Mouse (Mus musculus) ES-E14 (cell line): ENCODE measurements around the gene Gp9. TPM values are rescaled to one million over a fixed set of nuclear protein-coding genes. Genes with fewer than 3 reads are reported as not detected.

ENCODE experiments used
- DNase-seq: peaks from one replicate; pipeline ENCODE4 v3.0.0-alpha.2; 2013; ENCODE audit warnings: low read depth, low spot score
- H3K27ac ChIP-seq: 2 replicates; pipeline ENCODE4 v1.5.1; 2012; ENCODE audit warnings: low read depth, mild to moderate bottlenecking, low read length, moderate library complexity, mixed read lengths; ENCODE audit not compliant: poor library complexity, insufficient read depth, severe bottlenecking
- H3K36me3 ChIP-seq: 2 replicates; pipeline ENCODE4 v1.6.1; 2012; ENCODE audit warnings: mild to moderate bottlenecking, low read length, moderate library complexity, mixed read lengths; ENCODE audit not compliant: control insufficient read depth, poor library complexity, insufficient read depth, severe bottlenecking
- H3K4me1 ChIP-seq, 2 experiments: fragments of 150-350 bp in 1 of 2; sonication (generic) in 1 of 2; 2 replicates each; pipeline ENCODE4 v1.6.1; 2012; ENCODE audit warnings: low read length in 2 of 2, mild to moderate bottlenecking in 1 of 2, mixed read lengths in 1 of 2; ENCODE audit not compliant: control insufficient read depth in 2 of 2, insufficient read depth in 2 of 2, poor library complexity in 1 of 2
- H3K4me3 ChIP-seq, 2 experiments: fragments of 150-350 bp in 1 of 2; sonication (generic) in 1 of 2; 2 replicates each; pipeline ENCODE4 v1.5.1; 2012; ENCODE audit warnings: low read length in 2 of 2, low read depth in 1 of 2, mild to moderate bottlenecking in 1 of 2, mixed read lengths in 1 of 2; ENCODE audit not compliant: insufficient read depth in 1 of 2, poor library complexity in 1 of 2, severe bottlenecking in 1 of 2
- H3K9ac ChIP-seq: 2 replicates; pipeline ENCODE4 v1.6.1; 2012; ENCODE audit warnings: low read depth, mild to moderate bottlenecking, low read length, mixed read lengths; ENCODE audit not compliant: poor library complexity, insufficient read depth, severe bottlenecking
- H3K9me3 ChIP-seq: fragments of 150-350 bp; sonication (generic); 2 replicates; pipeline ENCODE4 v1.6.1; 2012; ENCODE audit warnings: low read depth, mild to moderate bottlenecking, low read length; ENCODE audit not compliant: control insufficient read depth, insufficient read depth
- CHD2 ChIP-seq: IDR thresholded peaks from 2 replicates; pipeline ENCODE4 v1.6.1; 2014; ENCODE audit warnings: mild to moderate bottlenecking, low read depth, low read length, inconsistent platforms
- HCFC1 ChIP-seq: IDR thresholded peaks from 2 replicates; pipeline ENCODE4 v1.6.1; 2012; ENCODE audit warnings: low read length, inconsistent platforms, borderline replicate concordance; ENCODE audit not compliant: insufficient read depth
- MAFK ChIP-seq: IDR thresholded peaks from 2 replicates; pipeline ENCODE4 v1.6.1; 2014; ENCODE audit warnings: mild to moderate bottlenecking, low read depth, low read length, inconsistent platforms; ENCODE audit not compliant: insufficient read depth
- ZC3H11A ChIP-seq: IDR thresholded peaks from 2 replicates; pipeline ENCODE4 v1.6.1; 2012; ENCODE audit warnings: low read depth, mild to moderate bottlenecking, inconsistent platforms, low read length, borderline replicate concordance
- ZNF384 ChIP-seq: IDR thresholded peaks from 2 replicates; pipeline ENCODE4 v1.6.1; 2012; ENCODE audit warnings: low read depth, low read length, inconsistent platforms
- in situ Hi-C, 2 experiments: fragments of 600-800 bp; cut with MboI; formaldehyde crosslinking; loops; one replicate each; pipeline ENCODE4 v1.15.1; 2025; ENCODE audit warnings: low sequenced_read_pairs in 2 of 2, inconsistent platforms in 1 of 2; ENCODE audit not compliant: unreplicated experiment in 2 of 2
- total RNA-seq: library from RNA; depleted of rRNA; stranded (reverse); fragments of 300-350 nt; gene quantifications from 2 replicates; pipeline ENCODE4 v1.2.3, GENCODE M21; 2012; rRNA removed

Gp9 gene
- total RNA-seq, 1 experiment, result not detected

DNA sequence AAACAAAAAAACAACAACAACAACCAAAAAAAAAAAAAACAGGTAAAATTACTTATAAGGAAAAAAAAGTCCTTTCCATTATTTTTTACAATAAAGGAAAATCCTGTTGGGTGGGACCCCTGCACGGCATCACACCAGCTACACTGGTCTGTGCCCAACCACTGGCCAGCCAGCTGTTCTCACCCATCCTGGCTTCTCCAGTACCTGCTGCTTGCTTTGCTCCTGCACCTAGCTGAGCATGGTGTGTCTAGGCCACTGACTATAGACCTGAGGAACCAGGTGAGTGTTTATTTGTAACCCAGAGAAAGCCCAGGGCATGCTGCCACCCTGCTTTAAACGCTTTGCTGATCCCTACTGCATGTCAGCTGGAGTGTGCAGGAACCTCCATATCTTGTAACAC is 42.5 kb downstream of the Gp9 start:
- Histone ChIP-seq H3K4me3 (no peak overlapping the region), H3K9ac (no peak overlapping the region), H3K36me3 (peaks cover 43% of the 10 kb centered on the region), H3K9me3 (no peaks in the 10 kb centered on the region), H3K4me1 (no peaks in the 10 kb centered on the region), H3K27ac (no peak overlapping the region)
- no peak for DNase-seq
- TF ChIP-seq CHD2 (no peak), HCFC1 (no peak), ZC3H11A (no peak), MAFK (no peak), ZNF384 (no peak)
- in situ Hi-C loops, result no loop called here

Other genes starting within 250 kb of the Gp9 start
- gene Arhgap25, start 244.8 kb upstream of the Gp9 start, total RNA-seq, result 0.11 and 0.13 TPM in 2 replicates
- 0.36 and 0.58 TPM in 2 replicates for gene Prokr1, start 187.3 kb upstream of the Gp9 start, total RNA-seq
- 9.1 and 10.4 TPM in 2 replicates for gene Aplf, start 105.9 kb upstream of the Gp9 start, total RNA-seq
- gene Efcc1, start 47.2 kb upstream of the Gp9 start, total RNA-seq, result not detected in 2 replicates
- 1.6 and 2.0 TPM in 2 replicates for gene Rab43, start 34.1 kb downstream of the Gp9 start, total RNA-seq
- 2.6 and 5.7 TPM in 2 replicates for gene Gm45140, start 57.7 kb downstream of the Gp9 start, total RNA-seq
- 34.6 and 48.8 TPM in 2 replicates for gene Isy1, start 60.7 kb downstream of the Gp9 start, total RNA-seq
- 400 and 562 TPM in 2 replicates for gene Cnbp, start 73.0 kb downstream of the Gp9 start, total RNA-seq
- 103 and 107 TPM in 2 replicates for gene Copg1, start 109.7 kb downstream of the Gp9 start, total RNA-seq
- 61.2 and 125 TPM in 2 replicates for gene Hmces, start 135.9 kb downstream of the Gp9 start, total RNA-seq
- 13.6 and 14.0 TPM in 2 replicates for gene H1fx, start 203.6 kb downstream of the Gp9 start, total RNA-seq